Mouse (Mus musculus): Measurements from ENCODE around the gene Net1. TPM values are rescaled to one million over a fixed set of nuclear protein-coding genes. Genes with fewer than 3 reads are reported as not detected.

Gene Net1
- polyA plus RNA-seq, 1 experiment from 2014 or later = 63.6 TPM

DNA sequence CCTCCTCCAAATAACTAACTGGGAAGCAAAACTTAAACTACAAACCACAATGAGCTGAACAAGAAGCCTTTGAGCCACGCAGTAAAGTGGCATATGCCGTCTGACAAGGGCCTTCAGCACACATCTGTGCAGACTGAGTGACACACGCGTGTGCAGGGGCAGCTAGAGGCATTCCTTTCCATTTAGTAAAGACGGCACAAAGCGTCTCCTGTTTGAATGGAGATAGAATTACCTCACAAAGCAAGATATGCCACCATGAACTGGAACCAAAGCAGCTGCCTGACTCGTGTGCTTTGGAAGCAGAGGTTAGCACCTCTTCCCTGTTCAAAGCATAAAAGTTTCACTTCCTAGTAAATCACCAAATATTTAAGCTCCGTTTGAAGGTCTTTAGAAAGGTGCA, 28.0 kb downstream of the Net1 start:
- H3K4me3 ChIP-seq = no peak overlapping the region
- H3K27me3 ChIP-seq (replicated peaks) = no peaks in the 10 kb centered on the region
- H3K36me3 ChIP-seq = peaks cover 37% of the 10 kb centered on the region
- H3K4me2 ChIP-seq = peak overlapping the region; percentile 12; the same call in 1 of the 2 replicates
- no peak overlapping the region for H3K27ac ChIP-seq (ENCODE audit: poor library complexity, severe bottlenecking)
- no peak for ATAC-seq (ENCODE audit: insufficient number of reproducible peaks, low FRiP score)
- no peaks in the 10 kb centered on the region for H3K9me3 ChIP-seq (replicated peaks)
- H3K4me1 ChIP-seq (replicated peaks) = peaks cover 11% of the 10 kb centered on the region
- WGBS = 57% methylated on average over 8 of the region's 8 CpGs
- H3K9ac ChIP-seq = 0 out of 2 replicates have a peak overlapping the region, but pooled peaks have one; percentile 3

DNA sequence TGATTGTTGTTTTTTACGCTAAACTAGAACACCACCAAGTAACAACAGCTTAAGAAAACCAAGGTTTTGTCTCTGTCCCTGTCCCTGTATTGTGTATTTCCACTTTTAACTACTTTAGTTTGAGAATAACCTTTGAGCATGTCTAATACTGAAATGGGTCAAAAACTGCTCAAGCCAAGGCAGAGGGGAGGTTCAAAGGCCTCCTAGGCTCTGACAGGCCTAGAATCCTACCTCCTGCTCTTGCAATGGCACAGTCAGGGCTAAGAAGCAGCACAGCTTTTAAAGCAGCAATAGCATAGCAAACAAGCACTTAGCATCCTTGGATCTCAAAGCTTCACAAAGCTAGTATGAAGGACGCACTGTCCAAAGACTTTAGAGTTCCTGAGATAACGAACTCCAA, 28.9 kb downstream of the Net1 start:
- no peak for ATAC-seq (ENCODE audit: insufficient number of reproducible peaks, low FRiP score)
- Histone ChIP-seq H3K4me3 (no peak overlapping the region), H3K4me1 (replicated peaks) (peaks cover 11% of the 10 kb centered on the region), H3K36me3 (peaks cover 46% of the 10 kb centered on the region), H3K4me2 (no peak overlapping the region), H3K27ac (ENCODE audit: poor library complexity, severe bottlenecking) (no peak overlapping the region), H3K9me3 (replicated peaks) (no peaks in the 10 kb centered on the region), H3K27me3 (replicated peaks) (no peaks in the 10 kb centered on the region), H3K9ac (no peak overlapping the region)
- WGBS = 77% methylated on average over 3 of the region's 3 CpGs

DNA sequence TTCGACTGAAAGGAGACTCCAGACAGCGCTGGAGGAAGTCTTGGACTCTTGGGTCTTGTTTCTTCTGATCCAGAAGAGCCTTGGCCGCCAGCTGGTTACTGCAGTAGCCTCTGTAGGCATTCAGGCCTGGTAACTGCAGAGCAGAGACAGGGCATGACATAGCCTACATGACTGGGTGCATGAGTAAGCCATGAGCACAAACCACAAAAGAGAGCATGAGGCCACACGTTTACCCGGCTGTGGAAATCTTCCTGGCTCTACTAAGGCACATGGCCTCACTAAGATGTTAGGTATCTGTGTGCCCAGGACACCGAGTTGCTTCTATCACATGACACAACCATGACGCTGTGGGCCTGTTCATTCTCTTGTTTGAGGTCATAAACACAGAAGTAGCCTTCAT, 31.4 kb downstream of the Net1 start:
- H3K4me2 ChIP-seq = no peak overlapping the region
- no peak for ATAC-seq (ENCODE audit: insufficient number of reproducible peaks, low FRiP score)
- no peak overlapping the region for H3K9ac ChIP-seq
- H3K27me3 ChIP-seq (replicated peaks) = no peaks in the 10 kb centered on the region
- H3K4me1 ChIP-seq (replicated peaks) = peaks cover 9% of the 10 kb centered on the region
- 95% methylated on average over 7 of the region's 7 CpGs for WGBS
- H3K27ac ChIP-seq (ENCODE audit: poor library complexity, severe bottlenecking) = no peak overlapping the region
- peaks cover 67% of the 10 kb centered on the region for H3K36me3 ChIP-seq
- H3K4me3 ChIP-seq = no peak overlapping the region
- no peaks in the 10 kb centered on the region for H3K9me3 ChIP-seq (replicated peaks)

DNA sequence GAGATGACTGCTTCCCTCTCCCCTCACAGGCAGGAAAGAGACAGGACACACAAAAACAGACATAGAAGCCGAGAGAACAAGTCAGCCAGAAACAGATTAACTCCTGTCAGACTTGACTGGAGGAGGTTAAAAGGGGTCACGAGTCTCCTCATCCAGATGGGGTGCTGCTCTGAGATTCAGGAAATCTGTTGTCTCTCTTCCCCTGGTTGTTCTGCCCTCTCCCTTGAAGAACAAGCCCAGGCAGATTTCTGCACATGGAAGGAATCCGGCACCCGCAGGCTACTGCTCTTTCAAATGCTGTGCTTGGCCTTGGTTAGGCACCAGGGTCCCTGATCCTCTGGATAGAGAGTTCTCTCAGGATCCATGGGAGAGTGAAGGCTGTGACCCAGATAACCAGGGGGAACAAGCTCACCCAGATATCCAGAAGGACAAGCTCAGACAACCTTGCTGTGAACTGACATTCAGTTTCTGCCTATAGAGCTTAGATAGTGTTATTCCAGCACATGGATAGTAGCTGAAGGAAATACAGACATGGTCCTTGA, 40.3 kb downstream of the Net1 start:
- no peak for ATAC-seq (ENCODE audit: insufficient number of reproducible peaks, low FRiP score)
- H3K27me3 ChIP-seq (replicated peaks) = no peaks in the 10 kb centered on the region
- H3K36me3 ChIP-seq = peaks cover 21% of the 10 kb centered on the region
- H3K9me3 ChIP-seq (replicated peaks) = no peaks in the 10 kb centered on the region
- H3K27ac ChIP-seq (ENCODE audit: poor library complexity, severe bottlenecking) = no peak overlapping the region
- WGBS = 42% methylated on average over 4 of the region's 4 CpGs
- no peak overlapping the region for H3K4me2 ChIP-seq
- peaks cover 13% of the 10 kb centered on the region for H3K4me1 ChIP-seq (replicated peaks)
- no peak overlapping the region for H3K4me3 ChIP-seq
- H3K9ac ChIP-seq = no peak overlapping the region

DNA sequence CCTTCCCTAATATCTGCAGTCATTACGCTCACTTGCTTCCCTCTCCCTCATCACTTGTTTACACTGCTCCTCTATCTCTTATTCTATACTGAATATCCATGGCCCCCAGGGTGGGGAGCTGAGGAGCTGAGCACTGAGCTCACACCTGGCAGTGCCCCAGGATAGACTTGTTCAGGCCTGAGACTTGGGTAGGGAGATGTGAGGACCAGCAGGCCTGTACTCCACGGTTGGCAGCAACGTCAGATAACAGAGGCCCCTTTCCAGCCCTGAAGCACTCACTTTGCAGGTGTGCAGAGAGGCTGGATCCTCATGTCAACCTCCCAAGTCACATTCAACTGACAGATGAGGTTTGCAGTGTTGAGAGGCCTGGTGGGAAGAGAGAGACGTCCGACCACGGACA, 40.8 kb downstream of the Net1 start:
- no peak for ATAC-seq (ENCODE audit: insufficient number of reproducible peaks, low FRiP score)
- Histone ChIP-seq H3K4me2 (no peak overlapping the region), H3K4me1 (replicated peaks) (peaks cover 13% of the 10 kb centered on the region), H3K4me3 (no peak overlapping the region), H3K9me3 (replicated peaks) (no peaks in the 10 kb centered on the region), H3K27ac (ENCODE audit: poor library complexity, severe bottlenecking) (no peak overlapping the region), H3K27me3 (replicated peaks) (no peaks in the 10 kb centered on the region), H3K9ac (no peak overlapping the region), H3K36me3 (peaks cover 16% of the 10 kb centered on the region)
- 42% methylated on average over 6 of the region's 6 CpGs for WGBS

DNA sequence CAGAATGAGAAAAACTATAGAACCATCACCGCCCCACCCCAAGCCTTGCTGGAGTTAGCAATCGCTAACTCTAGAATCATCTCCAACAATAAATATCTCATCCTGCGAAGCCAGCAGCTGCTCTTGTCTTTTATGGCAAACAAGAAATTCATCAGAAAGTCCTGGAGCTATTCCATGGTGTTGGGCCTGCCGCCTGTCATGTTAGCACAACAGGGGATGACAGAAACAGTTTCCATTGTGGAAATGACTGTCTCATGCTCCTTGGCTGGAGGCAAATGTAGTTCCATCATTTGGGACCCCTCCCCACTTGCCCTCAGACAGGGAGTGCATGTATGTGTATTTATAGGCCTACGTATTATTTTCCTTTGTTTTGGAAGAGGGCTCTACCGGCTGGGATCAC, 41.6 kb downstream of the Net1 start:
- no peak overlapping the region for H3K4me2 ChIP-seq
- no peak for ATAC-seq (ENCODE audit: insufficient number of reproducible peaks, low FRiP score)
- no peak overlapping the region for H3K9ac ChIP-seq
- H3K4me1 ChIP-seq (replicated peaks) = peaks cover 13% of the 10 kb centered on the region
- peaks cover 8% of the 10 kb centered on the region for H3K36me3 ChIP-seq
- no peaks in the 10 kb centered on the region for H3K27me3 ChIP-seq (replicated peaks)
- no peak overlapping the region for H3K27ac ChIP-seq (ENCODE audit: poor library complexity, severe bottlenecking)
- H3K4me3 ChIP-seq = no peak overlapping the region
- H3K9me3 ChIP-seq (replicated peaks) = no peaks in the 10 kb centered on the region
- 80% methylated on average over 6 of the region's 6 CpGs for WGBS

DNA sequence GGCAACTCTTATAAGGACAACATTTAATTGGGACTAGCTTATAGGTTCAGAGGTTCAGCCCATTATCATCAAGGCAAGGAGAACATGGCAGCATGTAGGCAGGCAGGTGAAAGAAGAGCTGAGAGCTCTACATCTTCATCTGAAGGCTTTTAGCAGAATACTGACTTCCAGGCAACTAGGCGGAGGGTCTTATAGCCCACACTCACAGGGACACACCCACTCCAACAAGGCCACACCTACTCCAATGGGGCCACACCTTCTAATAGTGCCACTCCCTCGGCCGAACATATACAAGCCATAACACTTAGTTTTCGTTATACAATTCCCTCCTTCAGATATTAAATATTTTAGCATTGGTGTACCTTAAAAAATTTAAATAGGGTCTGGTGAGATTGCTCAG, 45.2 kb downstream of the Net1 start:
- H3K4me2 ChIP-seq = no peak overlapping the region
- no peaks in the 10 kb centered on the region for H3K36me3 ChIP-seq
- H3K4me3 ChIP-seq = no peak overlapping the region
- H3K27me3 ChIP-seq (replicated peaks) = no peaks in the 10 kb centered on the region
- WGBS = 87% methylated on average over 4 of the region's 4 CpGs
- no peak overlapping the region for H3K9ac ChIP-seq
- H3K9me3 ChIP-seq (replicated peaks) = no peaks in the 10 kb centered on the region
- H3K4me1 ChIP-seq (replicated peaks) = peaks cover 12% of the 10 kb centered on the region
- ATAC-seq (ENCODE audit: insufficient number of reproducible peaks, low FRiP score) = no peak
- H3K27ac ChIP-seq (ENCODE audit: poor library complexity, severe bottlenecking) = no peak overlapping the region

DNA sequence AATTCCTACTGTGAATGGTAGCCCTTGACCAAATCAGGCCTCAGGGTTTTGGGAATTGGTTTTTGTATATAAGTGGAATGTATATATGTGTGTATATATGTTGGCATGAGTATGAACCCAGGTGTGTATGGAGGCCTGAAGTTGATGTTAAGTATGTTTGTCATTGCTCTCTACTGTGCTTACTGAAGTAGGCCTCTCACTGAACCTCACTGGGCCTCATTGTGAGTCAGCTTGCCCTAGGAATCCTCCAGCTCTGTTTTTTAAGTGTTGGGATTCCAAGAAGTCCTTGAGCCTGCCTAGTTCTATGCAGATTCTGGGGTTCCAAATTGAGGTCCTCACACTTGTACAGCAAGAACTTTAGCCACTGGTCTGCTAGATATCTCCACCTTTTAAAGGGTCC, 48.1 kb downstream of the Net1 start:
- ATAC-seq (ENCODE audit: insufficient number of reproducible peaks, low FRiP score) = no peak
- no peaks in the 10 kb centered on the region for H3K36me3 ChIP-seq
- H3K4me2 ChIP-seq = no peak overlapping the region

DNA sequence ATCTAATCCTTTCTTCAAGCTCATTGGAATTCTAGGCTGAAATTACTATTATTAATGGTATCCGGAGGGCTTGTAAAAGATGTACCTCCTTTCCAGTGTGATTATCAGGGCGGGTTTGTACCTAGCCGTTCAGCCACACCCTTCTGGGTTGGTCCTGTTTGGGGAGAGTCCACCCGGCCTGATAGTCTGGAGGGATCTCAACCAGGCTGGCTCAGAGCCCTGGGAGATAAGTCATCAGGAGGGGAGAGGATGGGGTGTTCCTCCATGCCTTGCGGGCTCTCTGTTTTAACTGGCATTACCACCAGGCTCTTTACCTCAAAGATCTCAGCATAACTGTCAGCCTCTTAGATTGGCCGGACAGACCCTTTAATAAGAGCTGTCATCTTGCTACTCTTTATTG, 50.9 kb downstream of the Net1 start:
- 68% methylated on average over 6 of the region's 6 CpGs for WGBS
- H3K4me2 ChIP-seq = no peak overlapping the region
- peak; percentile 75 for ATAC-seq (ENCODE audit: insufficient number of reproducible peaks, low FRiP score)
- H3K27me3 ChIP-seq (replicated peaks) = no peaks in the 10 kb centered on the region
- no peaks in the 10 kb centered on the region for H3K36me3 ChIP-seq
- H3K27ac ChIP-seq (ENCODE audit: poor library complexity, severe bottlenecking) = no peak overlapping the region
- H3K9me3 ChIP-seq (replicated peaks) = no peaks in the 10 kb centered on the region
- H3K9ac ChIP-seq = no peak overlapping the region
- peaks cover 6% of the 10 kb centered on the region; the same call in 1 of the 2 replicates for H3K4me1 ChIP-seq (replicated peaks)
- no peak overlapping the region for H3K4me3 ChIP-seq

More for the DNA sequence above, 48.1 kb downstream of the Net1 start:
- Histone ChIP-seq H3K27me3 (replicated peaks) (no peaks in the 10 kb centered on the region), H3K27ac (ENCODE audit: poor library complexity, severe bottlenecking) (no peak overlapping the region), H3K9me3 (replicated peaks) (no peaks in the 10 kb centered on the region), H3K4me1 (replicated peaks) (peaks cover 6% of the 10 kb centered on the region; the same call in 1 of the 2 replicates), H3K9ac (no peak overlapping the region), H3K4me3 (no peak overlapping the region)

DNA sequence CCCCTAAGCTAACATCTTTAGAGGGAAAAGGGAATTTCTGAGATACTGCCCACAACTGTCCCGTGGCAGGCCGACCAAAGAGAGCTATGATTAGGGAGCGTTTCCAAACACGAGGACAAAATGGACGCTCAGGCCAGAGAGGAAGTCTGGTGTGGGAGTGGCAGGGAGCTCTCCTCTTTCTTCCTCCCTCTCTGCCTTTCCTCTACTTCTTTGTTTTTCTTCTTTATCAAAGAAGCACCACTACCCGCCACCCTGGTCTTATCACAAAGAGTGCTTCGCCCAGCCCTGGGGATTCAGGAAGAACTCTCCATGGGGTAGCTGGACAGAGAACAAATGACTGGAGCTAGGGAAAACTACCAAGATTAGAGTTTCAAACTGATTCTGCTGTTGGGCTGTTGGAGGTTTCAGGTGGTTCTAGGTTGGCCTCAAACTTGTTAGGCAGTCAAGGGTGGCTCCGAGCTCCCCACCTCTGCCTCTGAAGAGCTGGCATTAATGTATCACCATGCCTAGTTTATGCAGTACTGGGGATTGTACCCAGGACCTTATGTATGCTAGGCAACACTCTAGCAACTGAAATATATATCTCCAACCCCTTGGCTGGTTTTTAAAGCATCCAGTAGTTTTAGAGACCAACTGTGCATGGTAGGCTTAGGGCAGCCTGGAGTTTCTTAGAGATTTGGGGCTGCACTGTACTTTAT, 51.5 kb downstream of the Net1 start:
- H3K4me2 ChIP-seq = no peak overlapping the region
- peak overlapping the region; percentile 36; the same call in 1 of the 2 replicates for H3K27ac ChIP-seq (ENCODE audit: poor library complexity, severe bottlenecking)

DNA sequence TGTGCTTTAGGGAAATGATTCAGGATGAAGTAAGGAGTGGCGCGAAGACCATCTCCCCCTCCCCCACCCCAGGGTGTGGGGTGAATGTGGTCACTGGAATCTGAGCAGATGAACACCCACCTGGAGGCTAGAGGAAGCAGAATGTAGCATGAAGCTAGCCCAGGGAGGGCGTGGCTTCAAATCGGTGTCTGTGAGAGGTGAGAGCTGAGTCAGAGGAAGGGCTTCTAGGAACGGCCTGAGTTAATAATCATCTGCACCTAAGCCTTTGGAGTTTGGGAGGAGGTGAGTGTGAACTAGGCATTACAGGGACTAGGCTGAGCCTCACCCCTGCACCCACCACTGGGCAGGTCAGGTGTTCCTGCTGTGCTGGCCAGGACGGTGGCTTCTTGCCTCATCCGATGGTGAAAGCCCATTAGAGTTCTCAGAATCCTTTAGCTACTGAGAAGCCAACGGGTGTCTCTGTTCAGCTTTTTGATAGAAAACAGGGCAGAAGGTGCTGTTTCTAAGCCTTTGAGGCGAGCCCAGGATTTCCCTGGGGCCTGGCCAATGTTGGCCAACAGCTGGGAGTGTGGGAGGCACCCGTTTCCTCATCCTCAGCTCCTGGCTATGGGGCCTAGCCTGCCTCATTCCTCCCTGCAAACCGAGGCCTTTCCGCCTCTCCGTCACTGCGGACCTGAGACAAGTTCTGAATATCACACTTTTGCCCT, 52.2 kb downstream of the Net1 start:
- peak; percentile 44; the same call in 1 of the 2 replicates for ATAC-seq (ENCODE audit: insufficient number of reproducible peaks, low FRiP score)
- Histone ChIP-seq H3K4me1 (replicated peaks) (peaks cover 6% of the 10 kb centered on the region; the same call in 1 of the 2 replicates), H3K4me3 (no peak overlapping the region), H3K9ac (no peak overlapping the region), H3K4me2 (no peak overlapping the region), H3K9me3 (replicated peaks) (no peaks in the 10 kb centered on the region), H3K36me3 (no peaks in the 10 kb centered on the region), H3K27ac (ENCODE audit: poor library complexity, severe bottlenecking) (peak overlapping the region; percentile 36; the same call in 1 of the 2 replicates), H3K27me3 (replicated peaks) (no peaks in the 10 kb centered on the region)
- WGBS = 74% methylated on average over 14 of the region's 14 CpGs

More for the DNA sequence above, 51.5 kb downstream of the Net1 start:
- Histone ChIP-seq H3K36me3 (no peaks in the 10 kb centered on the region), H3K9ac (no peak overlapping the region), H3K4me1 (replicated peaks) (peaks cover 6% of the 10 kb centered on the region; the same call in 1 of the 2 replicates), H3K4me3 (no peak overlapping the region), H3K27me3 (replicated peaks) (no peaks in the 10 kb centered on the region), H3K9me3 (replicated peaks) (no peaks in the 10 kb centered on the region)
- WGBS = 58% methylated on average over 8 of the region's 8 CpGs
- ATAC-seq (ENCODE audit: insufficient number of reproducible peaks, low FRiP score) = peak; percentile 49

Measured in heart, embryonic 12.5 days (tissue).